Mouse (Mus musculus) ES-Bruce4 (cell line): Measurements from ENCODE around the gene Zfp799. TPM values are rescaled to one million over a fixed set of nuclear protein-coding genes. Genes with fewer than 3 reads are reported as not detected.

Experiments used
- H3K27ac ChIP-seq: 2 replicates; pipeline ENCODE4 v1.5.1; 2012; ENCODE audit warnings: low read length, inconsistent platforms; ENCODE audit not compliant: insufficient read depth
- H3K27me3 ChIP-seq: 2 replicates; pipeline ENCODE4 v1.6.1; 2012; ENCODE audit warnings: mild to moderate bottlenecking, low read length, inconsistent platforms; ENCODE audit not compliant: control insufficient read depth, poor library complexity, insufficient read depth, severe bottlenecking
- H3K36me3 ChIP-seq: 2 replicates; pipeline ENCODE4 v1.6.1; 2012; ENCODE audit warnings: inconsistent platforms, mild to moderate bottlenecking, low read length, moderate library complexity; ENCODE audit not compliant: control insufficient read depth, poor library complexity, insufficient read depth, severe bottlenecking
- H3K4me1 ChIP-seq: one replicate; pipeline ENCODE4 v1.8.1; 2011; ENCODE audit warnings: low read length; ENCODE audit not compliant: control insufficient read depth, insufficient read depth
- H3K4me3 ChIP-seq: 2 replicates; pipeline ENCODE4 v1.5.1; 2011; ENCODE audit warnings: low read depth, mild to moderate bottlenecking, low read length
- H3K9ac ChIP-seq: 2 replicates; pipeline ENCODE4 v1.6.1; 2012; ENCODE audit warnings: low read depth, mild to moderate bottlenecking, inconsistent platforms; ENCODE audit not compliant: poor library complexity, severe bottlenecking
- H3K9me3 ChIP-seq: replicated peaks from 2 replicates; pipeline ENCODE4 v1.6.1; 2012; ENCODE audit warnings: mild to moderate bottlenecking, low read length, inconsistent platforms; ENCODE audit not compliant: control insufficient read depth, poor library complexity, insufficient read depth, severe bottlenecking
- CTCF ChIP-seq: IDR thresholded peaks from one replicate; pipeline ENCODE4 v1.8.1; 2011; ENCODE audit warnings: low read depth, low read length
- EP300 ChIP-seq: IDR thresholded peaks from 2 replicates; pipeline ENCODE4 v1.6.1; 2011; ENCODE audit warnings: low read depth, low read length; ENCODE audit not compliant: insufficient read depth
- POLR2A ChIP-seq: IDR thresholded peaks from one replicate; pipeline ENCODE4 v1.8.1; 2011; ENCODE audit warnings: low read length; ENCODE audit not compliant: insufficient read depth
- polyA plus RNA-seq: library from polyadenylated mRNA; stranded (reverse); fragments of >200 nt; gene quantifications from 2 replicates; pipeline ENCODE4 v1.2.4, GENCODE M21; 2011; ENCODE audit warnings: low read depth; ENCODE audit not compliant: missing spikeins, insufficient read depth, insufficient read length

Gene Zfp799
- polyA plus RNA-seq, 1 experiment = 27.1 TPM

GRCm38 (mm10) chr17:32810648-32811047, 19.4 kb downstream of the Zfp799 start:
- Histone ChIP-seq H3K9me3 (no peaks in the 10 kb centered on the region), H3K9ac (no peak overlapping the region), H3K27me3 (no peaks in the 10 kb centered on the region), H3K4me3 (no peak overlapping the region), H3K4me1 (no peaks in the 10 kb centered on the region), H3K36me3 (no peaks in the 10 kb centered on the region), H3K27ac (no peak overlapping the region)
- TF ChIP-seq EP300 (no peak), CTCF (no peak), POLR2A (no peak)

- Histone ChIP-seq H3K4me1 (no peaks in the 10 kb centered on the region), H3K27ac (peak within 1 kb of the TSS; percentile 76; the same call in 1 of the 2 replicates), H3K27me3 (no peaks in the 10 kb centered on the region), H3K4me3 (peak within 1 kb of the TSS; percentile 93), H3K9ac (peak within 1 kb of the TSS; percentile 38), H3K9me3 (no peaks in the 10 kb centered on the region), H3K36me3 (no peaks in the 10 kb centered on the region)
- TF ChIP-seq CTCF (no peak), POLR2A (peak; percentile 25)
Observed at GRCm38 (mm10) chr17:32809544-32810374, 20.3 kb downstream of the Zfp799 start, which contains the start of gene Zfp811. Gene Zfp811 (minus strand): TSS chr17:32809931.

- TF ChIP-seq POLR2A (no peak), EP300 (no peak), CTCF (no peak)
- Histone ChIP-seq H3K4me3 (no peak overlapping the region), H3K36me3 (no peaks in the 10 kb centered on the region), H3K4me1 (no peaks in the 10 kb centered on the region), H3K27ac (no peak overlapping the region), H3K9me3 (no peaks in the 10 kb centered on the region), H3K27me3 (no peaks in the 10 kb centered on the region), H3K9ac (peak overlapping the region; percentile 8; the same call in 1 of the 2 replicates)
Observed at GRCm38 (mm10) chr17:32808921-32809320, 21.1 kb downstream of the Zfp799 start.

- Histone ChIP-seq H3K4me1 (no peaks in the 10 kb centered on the region), H3K4me3 (no peak overlapping the region), H3K27me3 (no peaks in the 10 kb centered on the region), H3K9ac (peak overlapping the region; percentile 80), H3K9me3 (no peaks in the 10 kb centered on the region), H3K27ac (no peak overlapping the region), H3K36me3 (peaks cover 18% of the 10 kb centered on the region)
- TF ChIP-seq CTCF = peak; percentile 17
- no peak for TF ChIP-seq POLR2A
- no peak for TF ChIP-seq EP300
Observed at GRCm38 (mm10) chr17:32789244-32789643, 40.8 kb downstream of the Zfp799 start.

GRCm38 (mm10) chr17:32788576-32788975, 41.5 kb downstream of the Zfp799 start:
- peak overlapping the region; percentile 80 for H3K9ac ChIP-seq
- no peaks in the 10 kb centered on the region for H3K27me3 ChIP-seq
- no peak overlapping the region for H3K27ac ChIP-seq
- no peaks in the 10 kb centered on the region for H3K9me3 ChIP-seq
- peaks cover 21% of the 10 kb centered on the region for H3K36me3 ChIP-seq
- peak overlapping the region; percentile 73 for H3K4me3 ChIP-seq
- TF ChIP-seq CTCF (no peak), POLR2A (no peak), EP300 (no peak)
- no peaks in the 10 kb centered on the region for H3K4me1 ChIP-seq

- H3K4me1 ChIP-seq = no peaks in the 10 kb centered on the region
- H3K36me3 ChIP-seq = peaks cover 26% of the 10 kb centered on the region
- no peaks in the 10 kb centered on the region for H3K9me3 ChIP-seq
- TF ChIP-seq POLR2A (peak; percentile 80), CTCF (no peak)
- no peak within 1 kb of the TSS; the same call in 1 of the 2 replicates for H3K27ac ChIP-seq
- peak within 1 kb of the TSS; percentile 95 for H3K4me3 ChIP-seq
- no peaks in the 10 kb centered on the region for H3K27me3 ChIP-seq
- H3K9ac ChIP-seq = peak within 1 kb of the TSS; percentile 86
Observed at GRCm38 (mm10) chr17:32788094-32788559, 41.9 kb downstream of the Zfp799 start, which contains the start of gene Zfp871. Gene Zfp871 (minus strand): TSS chr17:32788287.
